Mouse (Mus musculus) liver, adult 2 months (tissue): ENCODE measurements at regions not wholly inside any gene's neighbourhood (a gene's known extent, or its start where the extent isn't known, plus 50 kb on each side); places are given as distances from the start of the nearest gene placed in this dataset.

Experiments used
- DNase-seq: peaks from one replicate; pipeline ENCODE4 v3.0.0-alpha.2; 2011; ENCODE audit warnings: low read depth, low spot score; ENCODE audit errors: extremely low read depth
- H3K27ac ChIP-seq: fragments of 200-500 bp; replicated peaks from 2 replicates; pipeline ENCODE4 v1.5.1; 2012; ENCODE audit warnings: low read depth, mild to moderate bottlenecking, control low read depth, inconsistent platforms, low read length; ENCODE audit not compliant: insufficient read depth
- H3K27me3 ChIP-seq: fragments of 200-500 bp; 2 replicates; pipeline ENCODE4 v1.6.1; 2012; ENCODE audit warnings: mild to moderate bottlenecking, moderate library complexity, low read length, inconsistent platforms; ENCODE audit not compliant: control insufficient read depth, insufficient read depth
- H3K36me3 ChIP-seq: fragments of 200-500 bp; 2 replicates; pipeline ENCODE4 v1.6.1; 2012; ENCODE audit warnings: low read length, inconsistent platforms; ENCODE audit not compliant: control insufficient read depth, insufficient read depth
- H3K4me1 ChIP-seq: fragments of 200-500 bp; 2 replicates; pipeline ENCODE4 v1.6.1; 2011; ENCODE audit warnings: low read length; ENCODE audit not compliant: control insufficient read depth, insufficient read depth
- H3K4me3 ChIP-seq: fragments of 200-500 bp; 2 replicates; pipeline ENCODE4 v1.5.1; 2011; ENCODE audit warnings: low read depth, mild to moderate bottlenecking, control low read depth, low read length, moderate library complexity; ENCODE audit not compliant: insufficient read depth
- H3K79me2 ChIP-seq: fragments of 200-500 bp; 2 replicates; pipeline ENCODE4 v1.6.1; 2012; ENCODE audit warnings: inconsistent platforms, mild to moderate bottlenecking, low read length, moderate library complexity; ENCODE audit not compliant: control insufficient read depth, insufficient read depth
- H3K9ac ChIP-seq: fragments of 200-500 bp; 2 replicates; pipeline ENCODE4 v1.6.1; 2012; ENCODE audit warnings: low read depth, mild to moderate bottlenecking, control low read depth, inconsistent platforms, low read length
- CTCF ChIP-seq: fragments of 200-500 bp; IDR thresholded peaks from 2 replicates; pipeline ENCODE4 v1.5.1; 2011; ENCODE audit warnings: low read depth, low read length, control low read depth
- POLR2A ChIP-seq: fragments of 200-500 bp; IDR thresholded peaks from 2 replicates; pipeline ENCODE4 v1.6.1; 2011; ENCODE audit warnings: low read length, control low read depth; ENCODE audit not compliant: insufficient read depth; ENCODE audit errors: extremely low read depth
- WGBS: fragments of 180-500 bp; shearing (Covaris S2); methylation state at CpG from one replicate; pipeline ENCODE4 v1.1.7; 2018; 5-methylcytosine and 5-hydroxymethylcytosine counted together

GRCm38 (mm10) chr11:56373624-56374023 is 332.8 kb upstream of the Nmur2 start:
- H3K79me2 ChIP-seq, result no peaks in the 10 kb centered on the region
- 76% methylated on average over 4 of the region's 4 CpGs for WGBS
- TF ChIP-seq POLR2A (no peak), CTCF (no peak)
- H3K27me3 ChIP-seq, result no peaks in the 10 kb centered on the region
- no peaks in the 10 kb centered on the region for H3K36me3 ChIP-seq
- no peak for DNase-seq
- no peak overlapping the region for H3K27ac ChIP-seq
- H3K4me3 ChIP-seq, result no peak overlapping the region
- no peaks in the 10 kb centered on the region for H3K4me1 ChIP-seq
- H3K9ac ChIP-seq, result no peak overlapping the region

DNA sequence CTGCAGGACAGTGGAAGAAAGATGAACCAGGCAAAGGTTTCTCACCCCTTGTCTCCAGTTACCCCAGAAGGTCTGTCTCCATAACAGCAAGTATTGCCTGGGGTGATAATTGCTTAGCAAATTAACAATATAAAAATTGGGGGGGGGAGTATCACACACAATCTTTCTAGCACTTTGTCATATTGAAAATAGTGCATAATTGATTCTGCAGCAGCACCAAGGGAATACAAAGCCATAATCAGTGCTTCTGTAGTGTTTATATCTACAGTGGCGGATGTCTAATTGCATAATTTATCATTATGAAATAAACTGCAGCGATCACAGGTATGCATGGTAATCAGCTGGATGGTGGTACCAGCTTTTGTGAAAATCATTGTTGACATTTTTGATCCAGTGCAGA is 316.9 kb upstream of the Nmur2 start:
- Histone ChIP-seq H3K36me3 (no peaks in the 10 kb centered on the region), H3K27me3 (no peaks in the 10 kb centered on the region), H3K27ac (no peak overlapping the region), H3K79me2 (no peaks in the 10 kb centered on the region), H3K4me1 (no peaks in the 10 kb centered on the region), H3K9ac (no peak overlapping the region), H3K4me3 (no peak overlapping the region)
- WGBS, result 70% methylated on average over 2 of the region's 2 CpGs
- TF ChIP-seq CTCF, result no peak
- TF ChIP-seq POLR2A, result no peak
- no peak for DNase-seq

DNA sequence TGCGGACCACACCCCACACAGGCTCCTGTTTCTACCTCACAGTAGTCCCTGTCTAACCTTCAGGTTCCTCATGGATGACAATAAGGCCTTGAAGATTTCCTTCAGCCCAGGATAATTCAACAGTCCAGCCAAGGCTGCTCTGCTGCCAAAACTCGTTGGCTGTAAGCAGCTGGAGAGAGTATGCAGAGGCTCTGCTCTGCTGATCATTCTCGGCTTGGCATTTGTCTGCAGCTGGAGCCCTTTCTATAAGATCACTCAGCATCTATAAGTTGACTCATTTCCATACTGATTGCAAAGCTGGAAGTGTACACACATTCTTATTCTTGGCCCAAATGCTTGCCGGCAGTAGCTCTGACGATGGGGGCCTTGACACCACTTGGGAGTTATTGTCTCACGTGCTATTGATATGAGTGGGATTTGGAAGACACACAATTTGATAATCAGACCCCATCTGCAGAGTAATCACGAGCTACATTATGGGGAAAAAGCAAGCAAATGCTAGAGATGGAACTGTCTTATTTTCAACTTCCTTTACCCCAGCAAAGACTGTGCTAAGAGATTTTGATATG is 311.1 kb upstream of the Nmur2 start:
- WGBS, result 70% methylated on average over 7 of the region's 7 CpGs
- TF ChIP-seq POLR2A (no peak), CTCF (no peak)
- no peak overlapping the region for H3K27ac ChIP-seq

DNA sequence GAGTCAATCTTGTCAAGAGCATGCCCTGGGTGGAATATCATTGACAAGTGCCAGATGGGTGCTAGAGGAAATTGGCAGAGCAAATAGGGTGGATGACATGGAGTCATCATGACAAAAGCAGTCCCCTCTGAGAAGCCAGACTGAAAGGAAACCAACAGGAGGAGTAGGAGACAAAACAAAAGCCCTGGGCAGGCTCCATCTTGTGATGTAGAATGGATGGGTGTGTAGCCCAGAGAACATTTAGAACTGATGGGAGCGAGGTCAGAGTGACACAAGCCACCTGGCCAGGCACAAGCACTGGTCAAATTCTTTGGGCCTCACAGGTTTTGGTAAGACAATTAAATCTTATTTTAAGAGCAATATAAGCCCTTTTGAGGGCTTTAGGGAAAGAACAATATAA is 310.4 kb upstream of the Nmur2 start:
- no peak for TF ChIP-seq CTCF
- TF ChIP-seq POLR2A, result no peak
- Histone ChIP-seq H3K9ac (no peak overlapping the region), H3K4me1 (no peaks in the 10 kb centered on the region), H3K27me3 (no peaks in the 10 kb centered on the region), H3K27ac (no peak overlapping the region), H3K79me2 (no peaks in the 10 kb centered on the region), H3K4me3 (no peak overlapping the region), H3K36me3 (no peaks in the 10 kb centered on the region)
- DNase-seq, result no peak
- WGBS, result 72% methylated on average over 1 of the region's 1 CpGs

More for the DNA sequence above, 311.1 kb upstream of the Nmur2 start:
- no peak for DNase-seq
- no peak overlapping the region for H3K4me3 ChIP-seq
- H3K79me2 ChIP-seq, result no peaks in the 10 kb centered on the region
- no peaks in the 10 kb centered on the region for H3K36me3 ChIP-seq
- H3K4me1 ChIP-seq, result no peaks in the 10 kb centered on the region
- H3K9ac ChIP-seq, result no peak overlapping the region
- no peaks in the 10 kb centered on the region for H3K27me3 ChIP-seq

DNA sequence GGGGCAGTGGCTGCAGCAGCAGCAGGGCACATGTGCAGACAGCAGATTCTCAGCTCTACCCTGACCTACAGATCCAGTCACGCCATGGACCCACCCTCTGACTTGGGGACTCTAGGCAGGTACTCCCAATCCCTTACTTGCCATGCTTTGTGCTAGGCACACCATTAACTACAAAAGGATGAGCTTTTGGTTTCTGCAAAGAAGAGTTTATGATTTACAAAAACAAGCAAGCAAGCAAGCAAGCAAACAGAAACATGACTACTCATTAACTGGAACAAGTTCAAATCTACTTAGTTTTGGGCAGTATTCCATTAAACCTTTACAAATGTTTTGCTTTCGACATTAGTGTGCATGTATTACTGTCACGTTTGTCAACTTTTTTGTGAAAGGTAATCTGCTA is 309.0 kb upstream of the Nmur2 start:
- TF ChIP-seq CTCF (no peak), POLR2A (no peak)
- 67% methylated on average over 3 of the region's 3 CpGs for WGBS
- DNase-seq, result no peak
- no peaks in the 10 kb centered on the region for H3K36me3 ChIP-seq
- no peaks in the 10 kb centered on the region for H3K27me3 ChIP-seq
- no peak overlapping the region for H3K9ac ChIP-seq
- no peaks in the 10 kb centered on the region for H3K79me2 ChIP-seq
- H3K27ac ChIP-seq, result no peak overlapping the region
- H3K4me1 ChIP-seq, result no peaks in the 10 kb centered on the region
- no peak overlapping the region for H3K4me3 ChIP-seq

GRCm38 (mm10) chr11:56348408-56348807 is 307.6 kb upstream of the Nmur2 start:
- Histone ChIP-seq H3K79me2 (no peaks in the 10 kb centered on the region), H3K4me1 (no peaks in the 10 kb centered on the region), H3K27ac (no peak overlapping the region), H3K4me3 (no peak overlapping the region), H3K36me3 (no peaks in the 10 kb centered on the region), H3K9ac (no peak overlapping the region), H3K27me3 (no peaks in the 10 kb centered on the region)
- TF ChIP-seq POLR2A, result no peak
- no peak for TF ChIP-seq CTCF
- DNase-seq, result no peak
- WGBS, result 87% methylated on average over 5 of the region's 5 CpGs
